Mouse (Mus musculus): ENCODE measurements around the gene Olfr703.

- TF ChIP-seq CTCF (IDR thresholded peaks at IDR 0.05; ENCODE audit: extremely low read depth, insufficient read depth, low read length) (no peak), POLR2A (IDR thresholded peaks at IDR 0.05; ENCODE audit: extremely low read depth, insufficient read depth, low read length) (no peak)
These were observed 33.6 kb downstream of the Olfr703 start, which contains the start of gene Olfr705 for GRCm38 (mm10) chr7:106876791-106877190.
